Mouse (Mus musculus) large intestine, adult 2 months (tissue): ENCODE data around the gene Slc39a13. TPM values are rescaled to one million over a fixed set of nuclear protein-coding genes. Genes with fewer than 3 reads are reported as not detected.
"Not testable (repeated sequence)": the region's sequence is repeated elsewhere in the genome, so short reads cannot be mapped to it uniquely, and the experiment has no call there.

Experiments
- DNase-seq: peaks from one replicate; pipeline ENCODE4 v3.0.0-alpha.2; 2012; ENCODE audit warnings: low read depth, low spot score
- WGBS: fragments of 180-500 bp; shearing (Covaris S2); methylation state at CpG from one replicate; pipeline ENCODE4 v1.1.7; 2018; 5-methylcytosine and 5-hydroxymethylcytosine counted together
- polyA plus RNA-seq: library from polyadenylated mRNA; depleted of rRNA; stranded (reverse); fragments of >200 nt; gene quantifications from 2 replicates; pipeline ENCODE4 v1.2.3, GENCODE M21; 2012; rRNA removed

Gene Slc39a13
- polyA plus RNA-seq, 1 experiment: 21.4 TPM

GRCm38 (mm10) chr2:91042651-91043398 lies 27.4 kb downstream of the Slc39a13 start:
- 57% methylated on average over 21 of the region's 21 CpGs for WGBS
- no peak for DNase-seq

DNA sequence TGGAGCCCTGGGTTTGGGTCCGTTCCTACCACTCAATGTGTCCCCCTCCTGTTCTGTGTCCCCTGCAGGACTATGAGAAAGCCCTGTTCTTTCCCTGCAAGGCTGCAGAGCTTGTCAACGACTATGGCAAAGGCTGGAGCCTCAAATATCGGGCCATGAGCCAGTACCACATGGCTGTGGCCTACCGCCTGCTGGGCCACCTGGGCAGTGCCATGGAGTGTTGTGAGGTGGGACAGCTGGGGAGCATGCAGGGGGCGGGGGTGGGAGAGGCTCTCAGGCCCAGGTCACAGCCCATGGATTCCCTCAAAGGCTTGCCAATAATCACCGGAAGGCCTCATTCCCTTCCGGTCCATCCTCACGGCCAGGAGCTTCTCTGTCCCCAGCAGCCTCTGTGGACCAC lies 28.4 kb downstream of the Slc39a13 start:
- 81% methylated on average over 8 of the region's 8 CpGs for WGBS
- DNase-seq: no peak

GRCm38 (mm10) chr2:91035385-91035784 lies 34.8 kb downstream of the Slc39a13 start, which contains the start of gene Rapsn:
Gene Rapsn, plus strand, starts transcription at chr2:91035620.
- 45% methylated on average over 9 of the region's 9 CpGs for whole genome bisulfite sequencing
- no peak for DNase-seq

- no peak for DNase-seq
- WGBS: 29% methylated on average over 3 of the region's 3 CpGs
Measured at GRCm38 (mm10) chr2:91033000-91033399, 37.2 kb downstream of the Slc39a13 start.

DNA sequence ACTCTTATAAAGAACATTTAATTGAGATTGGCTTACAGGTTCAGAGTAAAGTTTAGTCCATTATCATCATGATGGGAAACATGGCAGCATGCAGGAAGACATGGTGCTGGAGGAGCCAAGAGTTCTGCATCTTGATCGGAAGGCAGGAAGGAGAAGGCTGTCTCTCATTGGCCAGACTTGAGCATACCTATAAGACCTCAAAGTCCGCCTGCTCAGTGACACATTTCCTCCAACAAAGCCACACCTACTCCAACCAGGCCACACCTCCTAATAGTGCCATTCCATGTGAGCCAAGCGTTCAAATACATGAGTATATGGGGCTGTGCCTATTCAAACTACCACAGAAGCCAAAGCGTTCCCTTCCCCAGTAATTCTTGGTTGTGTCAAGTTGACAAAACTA lies 39.0 kb downstream of the Slc39a13 start:
- 65% methylated on average over 4 of the region's 4 CpGs for WGBS
- DNase-seq: no peak

GRCm38 (mm10) chr2:91027391-91028214 lies 42.6 kb downstream of the Slc39a13 start:
- WGBS: 78% methylated on average over 9 of the region's 9 CpGs
- DNase-seq: no peak

DNA sequence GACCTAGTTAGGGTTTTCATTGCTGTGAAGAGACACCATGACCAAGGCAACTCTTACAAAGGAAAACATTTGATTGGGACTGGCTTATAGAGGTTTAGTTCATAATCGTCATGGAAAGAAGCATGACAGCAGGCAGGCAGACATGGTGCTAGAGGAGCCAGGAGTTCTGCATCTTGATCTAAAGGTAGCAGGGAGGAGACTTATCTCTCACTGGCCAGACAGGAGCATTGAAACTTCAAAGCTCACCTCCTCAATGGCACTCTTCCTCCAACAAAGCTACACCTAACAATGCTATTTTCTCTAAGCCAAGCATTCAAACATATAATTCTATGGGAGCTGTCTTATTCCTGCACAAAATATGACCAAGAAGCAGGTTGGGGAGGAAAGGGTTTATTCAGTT lies 43.7 kb downstream of the Slc39a13 start:
- 97% methylated on average over 1 of the region's 1 CpGs for WGBS
- DNase-seq: no peak

DNA sequence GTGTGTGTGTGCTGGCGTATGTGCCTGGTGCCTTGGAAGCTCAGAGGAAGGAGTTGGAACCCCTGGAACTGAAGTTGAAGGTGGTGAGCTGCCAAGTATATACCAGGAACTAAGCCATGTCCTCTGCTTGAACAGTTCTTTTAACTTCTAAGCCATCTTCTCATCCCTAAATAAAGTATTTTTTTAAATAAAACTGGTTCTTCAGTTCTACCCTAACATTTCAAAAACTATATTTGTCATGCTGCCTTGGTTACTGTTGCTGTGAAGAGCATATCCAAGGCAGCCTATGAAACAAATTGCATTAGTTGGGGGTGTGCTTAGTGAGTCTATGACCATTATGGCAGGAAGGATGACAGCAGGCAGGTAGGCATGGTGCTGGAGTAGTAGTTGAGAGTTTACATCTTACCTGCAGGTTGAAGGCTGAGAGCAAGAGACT lies 45.1 kb downstream of the Slc39a13 start:
- WGBS: 94% methylated on average over 1 of the region's 1 CpGs
- no peak for DNase-seq

DNA sequence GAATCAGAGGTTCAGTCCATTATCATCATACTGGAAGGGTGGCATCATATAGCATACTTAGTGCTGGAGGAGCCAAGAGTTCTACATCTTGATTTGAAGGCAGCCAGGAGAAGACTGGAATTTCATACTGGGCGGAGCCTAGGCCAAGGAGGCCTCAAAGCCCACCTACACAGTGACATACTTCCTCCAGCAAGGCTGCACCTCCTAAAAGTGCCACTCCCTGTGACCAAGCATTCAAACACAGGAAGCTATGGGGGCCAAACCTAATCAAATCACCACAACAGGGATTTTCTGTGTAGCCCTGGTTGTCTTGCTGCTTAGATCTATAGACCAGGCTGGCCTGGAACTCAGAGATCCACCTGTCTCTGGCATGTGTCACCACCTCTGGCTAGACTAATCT lies 46.3 kb downstream of the Slc39a13 start:
- 96% methylated on average over 1 of the region's 1 CpGs for WGBS
- no peak for DNase-seq

GRCm38 (mm10) chr2:91023131-91023530 lies 47.1 kb downstream of the Slc39a13 start:
- DNase-seq: no peak
- 70% methylated on average over 2 of the region's 2 CpGs for WGBS

- WGBS: 98% methylated on average over 7 of the region's 7 CpGs
- DNase-seq: not testable (repeated sequence)
Measured at GRCm38 (mm10) chr2:91022266-91022665, 48.0 kb downstream of the Slc39a13 start.

GRCm38 (mm10) chr2:91019911-91020310 lies 50.3 kb downstream of the Slc39a13 start:
- WGBS: 97% methylated on average over 3 of the region's 3 CpGs
- no peak for DNase-seq

DNA sequence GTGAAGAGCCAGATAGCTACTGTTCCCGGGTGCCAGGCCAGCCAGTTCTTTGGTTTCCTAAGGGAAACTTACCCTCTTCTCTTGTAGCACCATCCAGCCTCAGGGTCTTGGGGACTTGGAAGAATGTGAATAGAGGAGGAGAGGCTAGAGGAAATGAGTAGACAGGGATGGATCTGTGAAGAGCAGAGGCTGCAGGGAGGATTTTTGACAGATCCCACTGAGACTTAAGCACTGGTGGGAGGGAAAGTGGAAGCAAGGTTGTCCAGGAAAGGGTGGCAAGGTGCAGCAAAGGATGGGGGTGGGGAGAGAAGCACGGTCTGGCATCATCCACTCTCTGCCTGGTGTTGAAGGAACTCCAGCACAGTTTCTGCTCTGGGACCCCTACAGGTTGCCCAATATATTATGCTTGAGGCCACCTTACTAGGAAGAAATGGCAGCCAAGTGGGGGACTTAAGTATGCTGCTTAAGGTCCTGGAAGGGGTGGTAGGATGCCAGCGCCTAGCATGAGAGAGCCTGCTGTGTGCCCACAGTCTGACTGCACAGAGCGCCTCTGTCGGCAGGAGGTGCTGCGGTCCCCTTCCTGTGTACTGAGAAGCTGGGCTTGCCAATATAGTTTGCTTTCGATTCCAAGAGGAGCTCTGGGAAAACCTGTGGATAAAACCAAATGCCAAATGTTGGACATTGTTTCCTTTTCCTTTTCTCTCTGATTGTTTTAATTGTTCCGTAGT lies 52.0 kb downstream of the Slc39a13 start:
- 78% methylated on average over 8 of the region's 8 CpGs for WGBS
- no peak for DNase-seq

- 84% methylated on average over 4 of the region's 4 CpGs for WGBS
- no peak for DNase-seq
Measured at GRCm38 (mm10) chr2:91015386-91015785, 54.8 kb downstream of the Slc39a13 start.

DNA sequence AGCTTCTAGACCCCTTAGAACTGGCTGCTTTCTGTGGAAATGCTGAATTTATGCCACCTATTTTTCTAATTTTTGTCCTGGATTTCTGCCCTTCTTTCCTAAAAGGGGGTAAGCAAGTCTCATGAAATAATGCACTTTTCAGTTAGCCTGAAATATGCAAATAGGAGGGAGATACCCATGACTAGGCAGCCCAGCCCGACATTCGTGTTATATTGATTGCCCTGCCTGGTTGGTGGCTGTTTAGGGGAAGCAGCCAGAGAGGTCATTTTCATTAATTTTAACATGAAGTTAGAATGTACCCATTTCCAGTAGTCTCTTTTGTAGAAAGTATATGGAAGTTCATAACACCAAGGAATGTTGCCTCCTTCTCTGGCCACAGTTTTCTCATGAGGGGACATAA lies 56.3 kb downstream of the Slc39a13 start:
- WGBS: 82% methylated on average over 2 of the region's 2 CpGs
- no peak for DNase-seq

Other genes starting within 250 kb of the Slc39a13 start
- gene Mtch2, start 223.3 kb downstream of the Slc39a13 start, polyA plus RNA-seq: 210 and 242 TPM in 2 replicates
- 1.2 and 1.8 TPM in 2 replicates for gene C1qtnf4, start 184.6 kb downstream of the Slc39a13 start, polyA plus RNA-seq
- 9.6 and 11.8 TPM in 2 replicates for gene Kbtbd4, start 165.7 kb downstream of the Slc39a13 start, polyA plus RNA-seq
- 197 and 211 TPM in 2 replicates for gene Ndufs3, start 165.6 kb downstream of the Slc39a13 start, polyA plus RNA-seq
- 31.7 and 45.2 TPM in 2 replicates for gene Celf1, start 130.0 kb downstream of the Slc39a13 start, polyA plus RNA-seq
- 0.49 and 0.50 TPM in 2 replicates for gene Rapsn, start 34.8 kb downstream of the Slc39a13 start, polyA plus RNA-seq
- gene Psmc3, start 16.4 kb downstream of the Slc39a13 start, polyA plus RNA-seq: 112 and 116 TPM in 2 replicates
- gene Spi1, start 12.0 kb upstream of the Slc39a13 start, polyA plus RNA-seq: 26.7 and 32.6 TPM in 2 replicates
- 0.10 and 0.11 TPM in 2 replicates for gene Mybpc3, start 47.7 kb upstream of the Slc39a13 start, polyA plus RNA-seq
- gene Madd, start 113.4 kb upstream of the Slc39a13 start, polyA plus RNA-seq: 11.2 and 16.8 TPM in 2 replicates
- 70.2 and 109 TPM in 2 replicates for gene Nr1h3, start 132.4 kb upstream of the Slc39a13 start, polyA plus RNA-seq
- gene Acp2, start 132.5 kb upstream of the Slc39a13 start, polyA plus RNA-seq: 17.8 and 34.3 TPM in 2 replicates
- 10.3 and 14.4 TPM in 2 replicates for gene Ddb2, start 166.6 kb upstream of the Slc39a13 start, polyA plus RNA-seq
- gene Pacsin3, start 185.5 kb upstream of the Slc39a13 start, polyA plus RNA-seq: 2.8 and 3.7 TPM in 2 replicates
- gene Arfgap2, start 194.6 kb upstream of the Slc39a13 start, polyA plus RNA-seq: 32.7 and 34.7 TPM in 2 replicates